Mouse (Mus musculus): ENCODE data around the gene Mtcl1. TPM values are rescaled to one million over a fixed set of nuclear protein-coding genes. Genes with fewer than 3 reads are reported as not detected.

The Mtcl1 gene
- total and polyA plus RNA-seq, 3 experiments = 1.5 to 6.8 (median 5.9) TPM

- H3K79me2 ChIP-seq (replicated peaks; ENCODE audit: control insufficient read depth, insufficient read depth, low read length) = no peaks in the 10 kb centered on the region
- H3K27me3 ChIP-seq (ENCODE audit: control insufficient read depth, insufficient read depth, low read length) = no peaks in the 10 kb centered on the region
- WGBS = 9% methylated on average over 11 of the region's 11 CpGs
- H3K27ac ChIP-seq = no peak overlapping the region
- no peak overlapping the region for H3K4me3 ChIP-seq
- intact Hi-C loops (cut with DNase I) = loop anchor here (1.0 kb wide), 1 partner anchor 250 kb away; no protein-coding TSS in a partner anchor
- no peaks in the 10 kb centered on the region for H3K36me3 ChIP-seq (ENCODE audit: control insufficient read depth, insufficient read depth, low read length)
- TF ChIP-seq POLR2A (IDR thresholded peaks at IDR 0.05; ENCODE audit: insufficient read depth, low read depth, low read length) = no peak
- no peak for TF ChIP-seq EP300 (IDR thresholded peaks at IDR 0.05; ENCODE audit: insufficient read depth, low read depth, low read length)
- TF ChIP-seq CTCF (IDR thresholded peaks at IDR 0.05) = peak; percentile 98; the same call in 1 of the 2 replicates
- peak; percentile 63 to 81 for DNase-seq
- no peak overlapping the region for H3K9ac ChIP-seq (ENCODE audit: low read depth, low read length)
- H3K4me1 ChIP-seq (ENCODE audit: control insufficient read depth, insufficient read depth, low read length) = no peaks in the 10 kb centered on the region; the same call in 1 of the 2 replicates
Observed at GRCm38 (mm10) chr17:66485742-66486141, 36.2 kb upstream of the Mtcl1 start.

DNA sequence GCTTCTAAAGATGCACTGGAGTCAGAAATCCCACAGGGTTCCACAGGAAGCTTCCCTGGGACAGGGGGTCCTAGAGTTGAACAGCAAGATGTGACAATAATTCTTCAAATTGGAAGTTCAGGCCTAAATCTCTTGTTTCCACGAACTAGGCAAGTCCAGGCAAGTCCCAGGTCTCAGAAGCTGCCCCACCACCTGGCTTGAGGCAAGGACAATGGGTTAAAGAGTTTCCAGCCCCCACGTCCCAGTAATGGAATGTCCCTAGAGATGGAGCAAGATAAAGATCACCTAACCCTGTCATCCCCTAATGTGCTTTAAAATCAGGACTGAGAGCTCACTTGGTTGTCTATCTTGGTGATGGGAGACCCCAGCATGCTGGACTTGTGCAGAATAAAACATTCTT lies 35.4 kb upstream of the Mtcl1 start:
- TF ChIP-seq POLR2A (IDR thresholded peaks at IDR 0.05; ENCODE audit: insufficient read depth, low read depth, low read length) (no peak), EP300 (IDR thresholded peaks at IDR 0.05; ENCODE audit: insufficient read depth, low read depth, low read length) (no peak), CTCF (IDR thresholded peaks at IDR 0.05) (no peak)
- H3K4me3 ChIP-seq = no peak overlapping the region
- H3K9ac ChIP-seq (ENCODE audit: low read depth, low read length) = no peak overlapping the region
- H3K27ac ChIP-seq = no peak overlapping the region
- H3K4me1 ChIP-seq (ENCODE audit: control insufficient read depth, insufficient read depth, low read length) = no peaks in the 10 kb centered on the region; the same call in 1 of the 2 replicates
- WGBS = 59% methylated on average over 2 of the region's 2 CpGs
- no peaks in the 10 kb centered on the region for H3K36me3 ChIP-seq (ENCODE audit: control insufficient read depth, insufficient read depth, low read length)
- intact Hi-C loops (cut with DNase I) = loop anchor here (1.0 kb wide), 1 partner anchor 250 kb away; no protein-coding TSS in a partner anchor
- no peaks in the 10 kb centered on the region for H3K79me2 ChIP-seq (replicated peaks; ENCODE audit: control insufficient read depth, insufficient read depth, low read length)
- no peak for DNase-seq
- H3K27me3 ChIP-seq (ENCODE audit: control insufficient read depth, insufficient read depth, low read length) = no peaks in the 10 kb centered on the region

- Histone ChIP-seq H3K4me3 (no peak overlapping the region), H3K9ac (ENCODE audit: low read depth, low read length) (no peak overlapping the region), H3K27me3 (ENCODE audit: control insufficient read depth, insufficient read depth, low read length) (no peaks in the 10 kb centered on the region; the same call in 1 of the 2 replicates), H3K79me2 (replicated peaks; ENCODE audit: control insufficient read depth, insufficient read depth, low read length) (no peaks in the 10 kb centered on the region), H3K27ac (no peak overlapping the region), H3K36me3 (ENCODE audit: control insufficient read depth, insufficient read depth, low read length) (no peaks in the 10 kb centered on the region), H3K4me1 (ENCODE audit: control insufficient read depth, insufficient read depth, low read length) (no peaks in the 10 kb centered on the region; the same call in 1 of the 2 replicates)
- intact Hi-C loops (cut with DNase I) = no loop called here
- WGBS = 84% methylated on average over 9 of the region's 9 CpGs
- TF ChIP-seq POLR2A (IDR thresholded peaks at IDR 0.05; ENCODE audit: insufficient read depth, low read depth, low read length) (no peak), CTCF (IDR thresholded peaks at IDR 0.05) (no peak), EP300 (IDR thresholded peaks at IDR 0.05; ENCODE audit: insufficient read depth, low read depth, low read length) (no peak)
- DNase-seq = no peak
Observed at GRCm38 (mm10) chr17:66483651-66484454, 34.3 kb upstream of the Mtcl1 start.

- Histone ChIP-seq H3K79me2 (replicated peaks; ENCODE audit: control insufficient read depth, insufficient read depth, low read length) (no peaks in the 10 kb centered on the region), H3K4me3 (no peak overlapping the region), H3K9ac (ENCODE audit: low read depth, low read length) (no peak overlapping the region), H3K4me1 (ENCODE audit: control insufficient read depth, insufficient read depth, low read length) (no peaks in the 10 kb centered on the region; the same call in 1 of the 2 replicates), H3K27ac (no peak overlapping the region), H3K27me3 (ENCODE audit: control insufficient read depth, insufficient read depth, low read length) (no peaks in the 10 kb centered on the region; the same call in 1 of the 2 replicates), H3K36me3 (ENCODE audit: control insufficient read depth, insufficient read depth, low read length) (no peaks in the 10 kb centered on the region)
- no peak for DNase-seq
- intact Hi-C loops (cut with DNase I) = no loop called here
- WGBS = 85% methylated on average over 5 of the region's 5 CpGs
- no peak for TF ChIP-seq CTCF (IDR thresholded peaks at IDR 0.05)
- TF ChIP-seq EP300 (IDR thresholded peaks at IDR 0.05; ENCODE audit: insufficient read depth, low read depth, low read length) = no peak
- no peak for TF ChIP-seq POLR2A (IDR thresholded peaks at IDR 0.05; ENCODE audit: insufficient read depth, low read depth, low read length)
Observed at GRCm38 (mm10) chr17:66481295-66481694, 31.7 kb upstream of the Mtcl1 start.

GRCm38 (mm10) chr17:66480491-66481278 lies 31.1 kb upstream of the Mtcl1 start:
- no peak overlapping the region for H3K9ac ChIP-seq (ENCODE audit: low read depth, low read length)
- no peaks in the 10 kb centered on the region; the same call in 1 of the 2 replicates for H3K27me3 ChIP-seq (ENCODE audit: control insufficient read depth, insufficient read depth, low read length)
- no peaks in the 10 kb centered on the region for H3K4me1 ChIP-seq (ENCODE audit: control insufficient read depth, insufficient read depth, low read length)
- 59% methylated on average over 17 of the region's 17 CpGs for WGBS
- no peaks in the 10 kb centered on the region for H3K36me3 ChIP-seq (ENCODE audit: control insufficient read depth, insufficient read depth, low read length)
- no peak for DNase-seq
- no peaks in the 10 kb centered on the region for H3K79me2 ChIP-seq (replicated peaks; ENCODE audit: control insufficient read depth, insufficient read depth, low read length)
- no peak overlapping the region for H3K4me3 ChIP-seq
- H3K27ac ChIP-seq = no peak overlapping the region
- intact Hi-C loops (cut with DNase I) = no loop called here
- TF ChIP-seq EP300 (IDR thresholded peaks at IDR 0.05; ENCODE audit: insufficient read depth, low read depth, low read length) (no peak), POLR2A (IDR thresholded peaks at IDR 0.05; ENCODE audit: insufficient read depth, low read depth, low read length) (no peak), CTCF (IDR thresholded peaks at IDR 0.05) (no peak)

Data from heart, adult 2 months (tissue).